Mouse (Mus musculus): ENCODE results near the gene Pdzk1. TPM values are rescaled to one million over a fixed set of nuclear protein-coding genes. Genes with fewer than 3 reads are reported as not detected.

Pdzk1 gene
- polyA plus RNA-seq, 1 experiment from 2014 or later, result 0.20 TPM

- no peak for ATAC-seq
- Histone ChIP-seq H3K36me3 (ENCODE audit: control insufficient read depth, insufficient read depth) (peaks cover 31% of the 10 kb centered on the region), H3K9ac (replicated peaks; ENCODE audit: low read depth, low read length) (no peak overlapping the region), H3K27ac (ENCODE audit: low read length) (no peak overlapping the region), H3K4me1 (replicated peaks; ENCODE audit: control insufficient read depth, insufficient read depth, low read length) (no peaks in the 10 kb centered on the region), H3K27me3 (replicated peaks; ENCODE audit: control insufficient read depth, insufficient read depth, low read length) (no peaks in the 10 kb centered on the region), H3K4me3 (replicated peaks; ENCODE audit: low read length) (no peak overlapping the region), H3K9me3 (ENCODE audit: control insufficient read depth, low read length) (no peaks in the 10 kb centered on the region), H3K4me2 (ENCODE audit: low read length) (no peak overlapping the region)
- WGBS, result 94% methylated on average over 2 of the region's 2 CpGs
Observed at GRCm38 (mm10) chr3:96870270-96870669, 41.2 kb downstream of the Pdzk1 start.

DNA sequence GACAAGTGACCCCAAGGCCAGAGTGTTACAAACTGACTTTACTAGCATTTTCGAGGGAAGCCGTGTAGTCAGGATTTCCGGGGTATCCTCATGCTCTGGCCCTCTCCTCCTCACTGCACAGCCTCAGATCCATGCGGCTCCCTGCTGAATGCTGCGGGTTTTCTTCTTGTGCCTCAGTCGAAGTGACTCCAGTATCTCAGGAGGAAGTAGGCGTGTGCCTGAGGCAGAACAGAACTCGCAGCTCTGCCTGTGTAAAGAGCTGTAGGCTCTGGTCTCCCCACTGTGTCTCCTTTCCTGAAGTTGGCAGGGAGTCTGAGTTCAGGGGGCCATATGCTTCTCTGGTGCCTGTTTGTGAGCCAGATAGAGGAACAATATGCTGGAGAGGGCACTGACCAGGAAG lies 42.0 kb downstream of the Pdzk1 start:
- no peak for ATAC-seq
- Histone ChIP-seq H3K9ac (replicated peaks; ENCODE audit: low read depth, low read length) (no peak overlapping the region), H3K4me3 (replicated peaks; ENCODE audit: low read length) (no peak overlapping the region), H3K36me3 (ENCODE audit: control insufficient read depth, insufficient read depth) (peaks cover 31% of the 10 kb centered on the region), H3K9me3 (ENCODE audit: control insufficient read depth, low read length) (no peaks in the 10 kb centered on the region), H3K4me2 (ENCODE audit: low read length) (no peak overlapping the region), H3K4me1 (replicated peaks; ENCODE audit: control insufficient read depth, insufficient read depth, low read length) (no peaks in the 10 kb centered on the region), H3K27me3 (replicated peaks; ENCODE audit: control insufficient read depth, insufficient read depth, low read length) (no peaks in the 10 kb centered on the region), H3K27ac (ENCODE audit: low read length) (no peak overlapping the region)
- 89% methylated on average over 8 of the region's 8 CpGs for WGBS

DNA sequence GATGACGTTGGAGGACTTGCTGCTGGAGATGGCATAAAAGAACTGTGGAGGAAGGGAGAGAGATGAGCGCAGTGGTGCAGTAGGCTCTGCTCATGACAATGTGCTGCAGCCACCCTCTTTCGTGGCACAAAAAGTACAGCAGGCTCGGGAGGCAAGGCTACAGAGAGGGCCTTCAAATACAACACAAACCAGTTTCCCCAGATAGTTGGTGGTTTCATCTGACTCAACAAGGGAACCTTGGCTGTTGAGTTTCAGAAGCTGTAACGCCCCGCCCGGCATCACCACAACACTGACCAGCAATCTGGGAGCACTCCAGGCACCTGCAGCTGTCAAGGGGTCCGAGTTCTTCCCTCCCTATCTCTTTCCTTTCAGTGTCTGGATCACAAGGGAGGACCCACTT lies 43.4 kb downstream of the Pdzk1 start:
- no peak for ATAC-seq
- no peak overlapping the region for H3K9ac ChIP-seq (replicated peaks; ENCODE audit: low read depth, low read length)
- H3K36me3 ChIP-seq (ENCODE audit: control insufficient read depth, insufficient read depth), result peaks cover 31% of the 10 kb centered on the region
- H3K4me1 ChIP-seq (replicated peaks; ENCODE audit: control insufficient read depth, insufficient read depth, low read length), result no peaks in the 10 kb centered on the region
- no peak overlapping the region for H3K4me3 ChIP-seq (replicated peaks; ENCODE audit: low read length)
- no peaks in the 10 kb centered on the region for H3K27me3 ChIP-seq (replicated peaks; ENCODE audit: control insufficient read depth, insufficient read depth, low read length)
- no peaks in the 10 kb centered on the region for H3K9me3 ChIP-seq (ENCODE audit: control insufficient read depth, low read length)
- WGBS, result 95% methylated on average over 8 of the region's 8 CpGs
- no peak overlapping the region for H3K27ac ChIP-seq (ENCODE audit: low read length)
- no peak overlapping the region for H3K4me2 ChIP-seq (ENCODE audit: low read length)

DNA sequence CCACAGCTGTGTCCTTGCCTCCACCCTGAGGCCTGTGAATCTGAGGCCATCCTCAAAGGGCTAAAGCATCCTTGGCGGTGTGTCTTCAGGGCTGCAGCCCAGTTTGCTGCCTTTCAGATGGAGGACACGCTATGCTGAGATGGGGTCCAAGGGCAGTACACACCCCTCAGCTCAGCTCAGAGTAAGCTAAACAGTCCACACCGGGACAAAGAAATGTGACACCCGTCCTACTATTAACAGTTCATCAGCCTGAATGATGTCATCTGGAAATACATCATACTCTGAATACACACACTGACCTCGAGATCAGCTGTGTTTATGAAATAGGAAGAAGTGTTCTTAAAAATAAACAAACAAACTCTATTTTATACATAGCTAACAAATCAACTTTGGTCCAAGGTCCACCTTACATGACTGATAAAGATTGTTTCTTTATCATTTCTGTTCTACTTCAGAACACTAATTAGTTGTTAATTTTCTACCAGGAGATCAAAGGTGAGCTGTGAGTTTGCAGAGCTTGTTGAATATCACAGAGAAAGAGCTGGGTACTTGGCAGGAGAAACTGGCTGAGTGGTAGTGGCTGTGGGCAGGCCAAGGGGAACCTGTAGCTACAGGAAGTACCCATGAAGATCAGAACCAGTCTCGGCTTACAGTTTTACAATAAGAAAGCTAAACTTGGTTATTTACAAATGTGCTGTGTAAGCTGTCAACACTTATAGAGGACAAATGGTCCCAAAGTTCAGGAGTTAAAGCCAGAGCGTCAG lies 45.9 kb downstream of the Pdzk1 start:
- Histone ChIP-seq H3K4me2 (ENCODE audit: low read length) (no peak overlapping the region), H3K9me3 (ENCODE audit: control insufficient read depth, low read length) (no peaks in the 10 kb centered on the region), H3K4me1 (replicated peaks; ENCODE audit: control insufficient read depth, insufficient read depth, low read length) (no peaks in the 10 kb centered on the region), H3K9ac (replicated peaks; ENCODE audit: low read depth, low read length) (no peak overlapping the region), H3K36me3 (ENCODE audit: control insufficient read depth, insufficient read depth) (peaks cover 26% of the 10 kb centered on the region), H3K27me3 (replicated peaks; ENCODE audit: control insufficient read depth, insufficient read depth, low read length) (no peaks in the 10 kb centered on the region), H3K4me3 (replicated peaks; ENCODE audit: low read length) (no peak overlapping the region), H3K27ac (ENCODE audit: low read length) (no peak overlapping the region)
- no peak for ATAC-seq
- WGBS, result 90% methylated on average over 7 of the region's 7 CpGs

DNA sequence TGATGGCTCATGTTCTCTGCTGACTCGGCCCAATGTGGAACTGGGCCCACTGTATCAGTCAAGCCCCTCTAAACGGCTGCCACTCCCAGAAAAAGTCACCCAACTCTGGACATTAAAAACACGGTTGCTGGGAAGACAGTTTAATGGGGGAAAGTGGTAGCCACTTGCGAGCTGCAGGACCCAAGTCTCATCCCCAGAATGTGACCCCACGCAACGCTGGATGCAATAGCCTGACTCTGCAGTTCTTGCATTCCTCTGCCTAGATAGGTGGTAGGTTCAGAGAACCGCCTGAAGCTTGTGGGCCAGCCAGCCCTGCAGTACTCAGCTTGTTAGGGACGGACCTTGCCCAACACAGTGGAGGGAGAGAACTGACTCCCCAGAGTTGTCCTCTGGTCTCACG lies 50.5 kb downstream of the Pdzk1 start:
- H3K4me1 ChIP-seq (replicated peaks; ENCODE audit: control insufficient read depth, insufficient read depth, low read length), result no peaks in the 10 kb centered on the region
- H3K9ac ChIP-seq (replicated peaks; ENCODE audit: low read depth, low read length), result no peak overlapping the region
- 90% methylated on average over 9 of the region's 9 CpGs for whole genome bisulfite sequencing
- peaks cover 24% of the 10 kb centered on the region for H3K36me3 ChIP-seq (ENCODE audit: control insufficient read depth, insufficient read depth)
- H3K4me2 ChIP-seq (ENCODE audit: low read length), result no peak overlapping the region
- H3K4me3 ChIP-seq (replicated peaks; ENCODE audit: low read length), result no peak overlapping the region
- ATAC-seq, result no peak
- no peak overlapping the region for H3K27ac ChIP-seq (ENCODE audit: low read length)
- H3K27me3 ChIP-seq (replicated peaks; ENCODE audit: control insufficient read depth, insufficient read depth, low read length), result no peaks in the 10 kb centered on the region
- H3K9me3 ChIP-seq (ENCODE audit: control insufficient read depth, low read length), result no peaks in the 10 kb centered on the region

DNA sequence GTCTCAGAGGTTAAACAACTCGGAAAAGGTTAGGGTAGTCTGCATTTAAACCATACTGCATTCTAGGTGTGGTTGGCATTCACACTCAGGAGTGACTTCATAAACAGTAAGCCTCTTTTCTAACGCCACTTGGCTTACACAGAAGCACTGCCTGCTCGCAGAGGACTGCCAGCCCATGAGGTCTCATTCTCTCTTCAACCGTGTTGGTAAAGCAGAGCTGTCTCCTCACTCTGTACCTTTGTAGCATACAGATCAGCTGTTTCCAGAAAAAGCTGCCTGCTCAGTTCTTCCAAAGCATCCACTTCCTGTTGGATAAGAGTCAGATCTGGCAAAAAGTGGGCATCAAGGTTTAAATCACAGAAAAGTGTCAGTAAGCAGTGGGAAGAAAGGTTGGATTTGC lies 51.3 kb downstream of the Pdzk1 start:
- Histone ChIP-seq H3K27me3 (replicated peaks; ENCODE audit: control insufficient read depth, insufficient read depth, low read length) (no peaks in the 10 kb centered on the region), H3K36me3 (ENCODE audit: control insufficient read depth, insufficient read depth) (peaks cover 24% of the 10 kb centered on the region), H3K4me2 (ENCODE audit: low read length) (no peak overlapping the region), H3K9me3 (ENCODE audit: control insufficient read depth, low read length) (no peaks in the 10 kb centered on the region), H3K4me3 (replicated peaks; ENCODE audit: low read length) (no peak overlapping the region), H3K9ac (replicated peaks; ENCODE audit: low read depth, low read length) (no peak overlapping the region), H3K27ac (ENCODE audit: low read length) (no peak overlapping the region), H3K4me1 (replicated peaks; ENCODE audit: control insufficient read depth, insufficient read depth, low read length) (no peaks in the 10 kb centered on the region)
- WGBS, result 92% methylated on average over 4 of the region's 4 CpGs
- no peak for ATAC-seq

GRCm38 (mm10) chr3:96881557-96881956 lies 52.5 kb downstream of the Pdzk1 start:
- Histone ChIP-seq H3K27ac (ENCODE audit: low read length) (no peak overlapping the region), H3K27me3 (replicated peaks; ENCODE audit: control insufficient read depth, insufficient read depth, low read length) (no peaks in the 10 kb centered on the region), H3K4me1 (replicated peaks; ENCODE audit: control insufficient read depth, insufficient read depth, low read length) (no peaks in the 10 kb centered on the region), H3K4me3 (replicated peaks; ENCODE audit: low read length) (no peak overlapping the region), H3K4me2 (ENCODE audit: low read length) (no peak overlapping the region), H3K9ac (replicated peaks; ENCODE audit: low read depth, low read length) (no peak overlapping the region), H3K36me3 (ENCODE audit: control insufficient read depth, insufficient read depth) (peaks cover 24% of the 10 kb centered on the region), H3K9me3 (ENCODE audit: control insufficient read depth, low read length) (no peaks in the 10 kb centered on the region)
- ATAC-seq, result no peak
- 86% methylated on average over 6 of the region's 6 CpGs for WGBS

- H3K9ac ChIP-seq (replicated peaks; ENCODE audit: low read depth, low read length), result no peak overlapping the region
- peaks cover 24% of the 10 kb centered on the region for H3K36me3 ChIP-seq (ENCODE audit: control insufficient read depth, insufficient read depth)
- WGBS, result 96% methylated on average over 14 of the region's 14 CpGs
- H3K4me1 ChIP-seq (replicated peaks; ENCODE audit: control insufficient read depth, insufficient read depth, low read length), result no peaks in the 10 kb centered on the region
- no peaks in the 10 kb centered on the region for H3K9me3 ChIP-seq (ENCODE audit: control insufficient read depth, low read length)
- H3K4me3 ChIP-seq (replicated peaks; ENCODE audit: low read length), result no peak overlapping the region
- no peak overlapping the region for H3K4me2 ChIP-seq (ENCODE audit: low read length)
- no peak for ATAC-seq
- no peaks in the 10 kb centered on the region for H3K27me3 ChIP-seq (replicated peaks; ENCODE audit: control insufficient read depth, insufficient read depth, low read length)
- no peak overlapping the region for H3K27ac ChIP-seq (ENCODE audit: low read length)
Observed at GRCm38 (mm10) chr3:96882061-96882849, 53.2 kb downstream of the Pdzk1 start.

DNA sequence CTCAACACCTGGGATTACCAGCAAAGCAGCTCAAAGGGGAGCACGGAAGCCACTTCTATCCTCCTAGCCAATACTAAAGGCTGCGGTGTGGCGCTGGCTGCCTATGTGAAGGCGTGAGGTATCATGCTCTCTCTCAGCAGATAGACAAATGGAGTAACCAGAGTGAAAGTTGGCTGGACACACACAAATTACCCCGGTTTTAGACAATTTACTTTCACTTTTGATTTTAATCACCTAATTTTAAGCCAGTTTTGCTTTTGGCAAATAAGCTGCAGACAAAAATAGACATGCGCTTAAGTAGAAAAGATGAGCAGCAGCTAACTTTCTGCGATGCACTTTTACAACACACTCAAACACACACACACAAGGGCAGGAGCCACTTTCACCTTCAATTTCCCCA lies 54.6 kb downstream of the Pdzk1 start:
- no peaks in the 10 kb centered on the region for H3K4me1 ChIP-seq (replicated peaks; ENCODE audit: control insufficient read depth, insufficient read depth, low read length)
- peaks cover 26% of the 10 kb centered on the region for H3K36me3 ChIP-seq (ENCODE audit: control insufficient read depth, insufficient read depth)
- H3K4me2 ChIP-seq (ENCODE audit: low read length), result no peak overlapping the region
- no peak overlapping the region for H3K9ac ChIP-seq (replicated peaks; ENCODE audit: low read depth, low read length)
- no peaks in the 10 kb centered on the region for H3K9me3 ChIP-seq (ENCODE audit: control insufficient read depth, low read length)
- ATAC-seq, result no peak
- 94% methylated on average over 7 of the region's 7 CpGs for WGBS
- no peak overlapping the region for H3K27ac ChIP-seq (ENCODE audit: low read length)
- H3K27me3 ChIP-seq (replicated peaks; ENCODE audit: control insufficient read depth, insufficient read depth, low read length), result no peaks in the 10 kb centered on the region
- H3K4me3 ChIP-seq (replicated peaks; ENCODE audit: low read length), result no peak overlapping the region

All from forebrain, embryonic 16.5 days (tissue).